Mouse (Mus musculus): ENCODE results near the gene Dtx2. TPM values are rescaled to one million over a fixed set of nuclear protein-coding genes. Genes with fewer than 3 reads are reported as not detected.

Gene Dtx2
- polyA plus RNA-seq, 1 experiment, result 25.6 TPM

DNA sequence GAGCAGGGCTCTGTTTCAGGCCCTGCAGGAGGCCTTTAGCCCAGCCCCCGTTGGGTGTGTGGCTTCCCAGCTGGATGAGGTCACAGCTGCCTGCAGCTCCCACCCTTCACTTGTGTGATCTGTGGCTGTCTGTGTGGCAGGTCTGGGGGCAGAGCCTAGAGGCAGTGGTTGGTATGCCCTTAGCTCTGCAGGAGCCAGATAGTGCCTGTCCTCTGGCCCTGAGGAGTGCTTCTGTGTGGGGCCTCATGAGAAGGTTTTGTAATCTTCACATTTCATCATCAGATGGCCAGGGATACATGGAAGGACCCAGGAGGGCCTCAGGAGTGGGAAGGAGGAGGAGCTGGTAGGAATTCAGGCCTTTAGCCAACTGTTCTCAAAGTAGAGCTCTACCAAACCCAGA lies 25.3 kb downstream of the Dtx2 start:
- WGBS, result 73% methylated on average over 1 of the region's 1 CpGs
- H3K36me3 ChIP-seq (ENCODE audit: control insufficient read depth, insufficient read depth, low read length), result peaks cover 6% of the 10 kb centered on the region
- TF ChIP-seq POLR2A (IDR thresholded peaks at IDR 0.05; ENCODE audit: low read depth, low read length) (no peak), CTCF (IDR thresholded peaks at IDR 0.05; ENCODE audit: extremely low read depth, insufficient read depth, insufficient read length, insufficient replicate concordance) (no peak)
- H3K4me3 ChIP-seq (ENCODE audit: extremely low read depth, insufficient read depth, insufficient read length), result no peak overlapping the region
- no peak overlapping the region for H3K27ac ChIP-seq (ENCODE audit: insufficient read depth, low read length)
- H3K27me3 ChIP-seq (ENCODE audit: control insufficient read depth, insufficient read depth, low read length), result no peaks in the 10 kb centered on the region
- H3K4me1 ChIP-seq (ENCODE audit: control insufficient read depth, insufficient read depth, insufficient read length), result no peaks in the 10 kb centered on the region
- DNase-seq (ENCODE audit: low read depth in 1 of 2, low spot score in 2 of 2), result no peak

DNA sequence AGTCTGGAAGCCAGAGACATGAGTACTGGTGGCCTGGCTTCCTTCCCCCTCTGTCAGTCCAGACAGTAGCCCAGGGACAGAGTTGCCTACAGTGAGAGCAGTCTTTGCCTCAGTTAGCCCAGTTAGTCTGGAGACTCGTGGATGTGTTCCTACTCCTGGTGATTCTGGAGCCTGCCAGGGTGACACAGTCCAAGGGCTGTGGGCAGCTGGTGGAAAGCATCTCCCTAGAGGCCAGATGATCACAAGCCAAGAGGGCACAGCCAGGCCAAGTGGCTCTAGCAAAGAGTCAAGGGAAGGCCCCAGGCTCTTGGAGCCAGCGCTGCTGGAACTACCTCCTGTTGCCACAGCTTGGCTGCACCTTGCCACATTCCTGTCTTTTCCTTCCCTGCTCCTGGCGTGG lies 31.1 kb downstream of the Dtx2 start:
- Histone ChIP-seq H3K27me3 (ENCODE audit: control insufficient read depth, insufficient read depth, low read length) (no peaks in the 10 kb centered on the region), H3K4me1 (ENCODE audit: control insufficient read depth, insufficient read depth, insufficient read length) (no peaks in the 10 kb centered on the region), H3K4me3 (ENCODE audit: extremely low read depth, insufficient read depth, insufficient read length) (no peak overlapping the region), H3K36me3 (ENCODE audit: control insufficient read depth, insufficient read depth, low read length) (peaks cover 26% of the 10 kb centered on the region), H3K27ac (ENCODE audit: insufficient read depth, low read length) (no peak overlapping the region)
- no peak for DNase-seq (ENCODE audit: low read depth in 1 of 2, low spot score in 2 of 2)
- 90% methylated on average over 3 of the region's 3 CpGs for WGBS
- no peak for TF ChIP-seq POLR2A (IDR thresholded peaks at IDR 0.05; ENCODE audit: low read depth, low read length)
- no peak for TF ChIP-seq CTCF (IDR thresholded peaks at IDR 0.05; ENCODE audit: extremely low read depth, insufficient read depth, insufficient read length, insufficient replicate concordance)

DNA sequence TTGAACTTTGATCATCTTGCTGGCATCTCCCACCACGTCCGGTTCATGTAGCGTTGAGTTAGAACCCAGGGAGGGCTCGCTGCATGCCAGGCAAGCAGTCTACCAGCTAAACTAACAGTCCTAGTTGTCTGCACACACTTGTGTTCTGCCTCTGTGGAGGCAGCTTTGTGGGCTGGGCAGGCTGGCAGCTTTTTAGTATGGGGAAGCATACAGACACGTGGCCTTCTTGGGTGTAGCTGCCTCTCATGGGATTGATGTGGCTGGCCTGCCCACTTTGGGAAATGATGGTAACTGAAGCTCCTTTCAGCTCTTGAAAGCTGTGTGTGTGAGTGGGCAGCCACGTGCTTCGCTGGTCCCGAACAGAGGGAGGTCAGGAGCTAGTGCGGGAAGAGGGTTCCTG lies 32.3 kb downstream of the Dtx2 start:
- Histone ChIP-seq H3K27me3 (ENCODE audit: control insufficient read depth, insufficient read depth, low read length) (no peaks in the 10 kb centered on the region), H3K27ac (ENCODE audit: insufficient read depth, low read length) (no peak overlapping the region), H3K4me1 (ENCODE audit: control insufficient read depth, insufficient read depth, insufficient read length) (no peaks in the 10 kb centered on the region), H3K36me3 (ENCODE audit: control insufficient read depth, insufficient read depth, low read length) (peaks cover 30% of the 10 kb centered on the region), H3K4me3 (ENCODE audit: extremely low read depth, insufficient read depth, insufficient read length) (no peak overlapping the region)
- WGBS, result 84% methylated on average over 9 of the region's 9 CpGs
- TF ChIP-seq POLR2A (IDR thresholded peaks at IDR 0.05; ENCODE audit: low read depth, low read length), result no peak
- no peak for TF ChIP-seq CTCF (IDR thresholded peaks at IDR 0.05; ENCODE audit: extremely low read depth, insufficient read depth, insufficient read length, insufficient replicate concordance)
- no peak for DNase-seq (ENCODE audit: low read depth in 1 of 2, low spot score in 2 of 2)

DNA sequence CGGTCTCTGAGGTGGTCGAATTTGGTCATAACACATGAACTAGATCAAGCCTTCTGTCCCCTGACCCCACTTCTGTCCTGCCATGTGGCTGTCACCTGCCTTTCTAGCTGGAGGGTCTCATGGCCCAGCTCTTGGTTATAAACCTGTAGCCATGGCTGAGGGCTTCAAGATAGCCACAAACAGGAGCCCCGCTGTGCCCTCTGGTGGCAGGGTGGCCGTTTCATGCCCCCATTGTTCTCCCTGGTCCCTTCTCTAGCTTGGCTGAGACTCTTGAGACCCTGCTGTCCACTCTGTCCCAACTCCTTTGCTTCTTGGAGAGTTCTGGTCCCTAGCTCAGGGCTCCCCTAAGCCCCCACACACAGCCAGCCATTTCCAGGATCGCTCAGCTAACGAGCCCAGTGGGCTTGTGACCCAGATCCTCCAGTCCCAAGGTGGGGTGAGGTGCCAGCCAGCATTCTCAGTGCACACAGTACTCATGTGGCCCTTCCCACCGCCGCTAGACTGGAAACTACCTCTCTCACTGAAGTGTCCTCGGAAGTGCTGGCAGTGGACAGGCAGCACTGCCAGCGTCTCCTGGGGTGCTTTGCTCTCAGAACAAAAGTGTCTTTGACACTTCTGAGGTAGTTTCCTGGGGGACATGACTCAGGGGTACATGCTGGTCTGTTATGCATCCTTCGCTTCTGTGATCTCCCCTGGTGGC lies 33.2 kb downstream of the Dtx2 start:
- Histone ChIP-seq H3K27ac (ENCODE audit: insufficient read depth, low read length) (no peak overlapping the region), H3K36me3 (ENCODE audit: control insufficient read depth, insufficient read depth, low read length) (peaks cover 32% of the 10 kb centered on the region), H3K4me1 (ENCODE audit: control insufficient read depth, insufficient read depth, insufficient read length) (no peaks in the 10 kb centered on the region), H3K27me3 (ENCODE audit: control insufficient read depth, insufficient read depth, low read length) (no peaks in the 10 kb centered on the region), H3K4me3 (ENCODE audit: extremely low read depth, insufficient read depth, insufficient read length) (no peak overlapping the region)
- no peak for DNase-seq (ENCODE audit: low read depth in 1 of 2, low spot score in 2 of 2)
- no peak for TF ChIP-seq POLR2A (IDR thresholded peaks at IDR 0.05; ENCODE audit: low read depth, low read length)
- TF ChIP-seq CTCF (IDR thresholded peaks at IDR 0.05; ENCODE audit: extremely low read depth, insufficient read depth, insufficient read length, insufficient replicate concordance), result 0 out of 2 replicates have a peak, but pooled peaks have one; percentile 19
- WGBS, result 92% methylated on average over 11 of the region's 11 CpGs

- WGBS, result 61% methylated on average over 4 of the region's 4 CpGs
- Histone ChIP-seq H3K27me3 (ENCODE audit: control insufficient read depth, insufficient read depth, low read length) (no peaks in the 10 kb centered on the region), H3K36me3 (ENCODE audit: control insufficient read depth, insufficient read depth, low read length) (peaks cover 17% of the 10 kb centered on the region), H3K4me3 (ENCODE audit: extremely low read depth, insufficient read depth, insufficient read length) (no peak overlapping the region), H3K27ac (ENCODE audit: insufficient read depth, low read length) (no peak overlapping the region), H3K4me1 (ENCODE audit: control insufficient read depth, insufficient read depth, insufficient read length) (peaks cover under 1% of the 10 kb centered on the region; the same call in 1 of the 2 replicates)
- DNase-seq (ENCODE audit: low read depth in 1 of 2, low spot score in 2 of 2), result no peak
- TF ChIP-seq CTCF (IDR thresholded peaks at IDR 0.05; ENCODE audit: extremely low read depth, insufficient read depth, insufficient read length, insufficient replicate concordance), result no peak
- no peak for TF ChIP-seq POLR2A (IDR thresholded peaks at IDR 0.05; ENCODE audit: low read depth, low read length)
Measured at GRCm38 (mm10) chr5:136034868-136035267, 40.3 kb downstream of the Dtx2 start.

DNA sequence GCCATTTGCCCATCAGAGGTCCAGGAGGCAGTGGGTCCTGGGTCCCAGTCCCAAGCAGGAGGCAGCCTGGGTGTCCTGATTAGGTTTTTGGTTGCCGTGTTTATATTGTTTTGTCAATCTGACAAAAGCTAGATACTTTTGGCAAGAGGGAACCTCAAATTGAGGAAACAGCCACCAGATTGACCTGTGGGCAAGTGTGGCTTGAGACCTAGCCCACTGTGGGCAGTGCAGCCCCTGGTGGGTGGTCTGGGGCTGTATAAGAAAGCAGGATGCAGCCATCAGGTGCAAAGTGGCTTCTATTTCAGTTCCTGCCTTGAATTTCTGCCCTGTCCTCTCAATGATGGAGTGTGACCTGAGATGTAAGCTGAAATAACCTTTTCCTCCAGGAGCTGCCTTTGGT lies 40.7 kb downstream of the Dtx2 start:
- no peak overlapping the region for H3K27ac ChIP-seq (ENCODE audit: insufficient read depth, low read length)
- no peak for DNase-seq (ENCODE audit: low read depth in 1 of 2, low spot score in 2 of 2)
- H3K36me3 ChIP-seq (ENCODE audit: control insufficient read depth, insufficient read depth, low read length), result peaks cover 14% of the 10 kb centered on the region
- no peak for TF ChIP-seq POLR2A (IDR thresholded peaks at IDR 0.05; ENCODE audit: low read depth, low read length)
- TF ChIP-seq CTCF (IDR thresholded peaks at IDR 0.05; ENCODE audit: extremely low read depth, insufficient read depth, insufficient read length, insufficient replicate concordance), result no peak
- peaks cover 3% of the 10 kb centered on the region; the same call in 1 of the 2 replicates for H3K4me1 ChIP-seq (ENCODE audit: control insufficient read depth, insufficient read depth, insufficient read length)
- H3K4me3 ChIP-seq (ENCODE audit: extremely low read depth, insufficient read depth, insufficient read length), result no peak overlapping the region
- WGBS, result 55% methylated on average over 1 of the region's 1 CpGs
- no peaks in the 10 kb centered on the region for H3K27me3 ChIP-seq (ENCODE audit: control insufficient read depth, insufficient read depth, low read length)

DNA sequence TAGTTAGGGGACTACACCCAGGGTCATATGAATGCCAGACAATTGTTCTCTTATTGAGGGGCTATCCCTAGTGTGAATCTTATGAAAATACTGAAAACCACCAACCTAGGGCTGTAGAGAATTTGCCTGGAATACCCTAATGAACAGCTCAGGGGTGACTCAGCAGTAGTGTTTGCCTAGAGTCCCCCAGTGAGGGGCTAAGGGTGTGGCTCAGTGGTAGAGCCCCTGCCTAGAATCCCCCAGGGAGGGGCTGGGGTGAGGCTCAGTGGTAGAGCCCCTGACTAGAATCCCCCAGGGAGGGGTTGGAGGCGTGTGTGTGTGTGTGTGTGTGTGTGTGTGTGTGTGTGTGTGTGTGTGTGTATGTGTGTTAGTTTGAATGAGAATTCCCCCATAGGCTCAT lies 42.1 kb downstream of the Dtx2 start:
- no peak overlapping the region for H3K27ac ChIP-seq (ENCODE audit: insufficient read depth, low read length)
- TF ChIP-seq CTCF (IDR thresholded peaks at IDR 0.05; ENCODE audit: extremely low read depth, insufficient read depth, insufficient read length, insufficient replicate concordance) (no peak), POLR2A (IDR thresholded peaks at IDR 0.05; ENCODE audit: low read depth, low read length) (no peak)
- H3K4me1 ChIP-seq (ENCODE audit: control insufficient read depth, insufficient read depth, insufficient read length), result peaks cover 11% of the 10 kb centered on the region; the same call in 1 of the 2 replicates
- no peaks in the 10 kb centered on the region for H3K27me3 ChIP-seq (ENCODE audit: control insufficient read depth, insufficient read depth, low read length)
- peaks cover 4% of the 10 kb centered on the region for H3K36me3 ChIP-seq (ENCODE audit: control insufficient read depth, insufficient read depth, low read length)
- 67% methylated on average over 1 of the region's 1 CpGs for WGBS
- no peak for DNase-seq (ENCODE audit: low read depth in 1 of 2, low spot score in 2 of 2)
- H3K4me3 ChIP-seq (ENCODE audit: extremely low read depth, insufficient read depth, insufficient read length), result no peak overlapping the region

All from spleen, adult 2 months (tissue).